Mouse (Mus musculus) ES-E14 (cell line): Measurements from ENCODE around the gene Cnpy3. TPM values are rescaled to one million over a fixed set of nuclear protein-coding genes. Genes with fewer than 3 reads are reported as not detected.

Experiments
- DNase-seq: peaks from one replicate; pipeline ENCODE4 v3.0.0-alpha.2; 2013; ENCODE audit warnings: low read depth, low spot score
- H3K27ac ChIP-seq: 2 replicates; pipeline ENCODE4 v1.5.1; 2012; ENCODE audit warnings: low read depth, mild to moderate bottlenecking, low read length, moderate library complexity, mixed read lengths; ENCODE audit not compliant: poor library complexity, insufficient read depth, severe bottlenecking
- H3K36me3 ChIP-seq: 2 replicates; pipeline ENCODE4 v1.6.1; 2012; ENCODE audit warnings: mild to moderate bottlenecking, low read length, moderate library complexity, mixed read lengths; ENCODE audit not compliant: control insufficient read depth, poor library complexity, insufficient read depth, severe bottlenecking
- H3K4me1 ChIP-seq, 2 experiments: fragments of 150-350 bp in 1 of 2; sonication (generic) in 1 of 2; 2 replicates each; pipeline ENCODE4 v1.6.1; 2012; ENCODE audit warnings: low read length in 2 of 2, mild to moderate bottlenecking in 1 of 2, mixed read lengths in 1 of 2; ENCODE audit not compliant: control insufficient read depth in 2 of 2, insufficient read depth in 2 of 2, poor library complexity in 1 of 2
- H3K4me3 ChIP-seq, 2 experiments: fragments of 150-350 bp in 1 of 2; sonication (generic) in 1 of 2; 2 replicates each; pipeline ENCODE4 v1.5.1; 2012; ENCODE audit warnings: low read length in 2 of 2, low read depth in 1 of 2, mild to moderate bottlenecking in 1 of 2, mixed read lengths in 1 of 2; ENCODE audit not compliant: insufficient read depth in 1 of 2, poor library complexity in 1 of 2, severe bottlenecking in 1 of 2
- H3K9ac ChIP-seq: 2 replicates; pipeline ENCODE4 v1.6.1; 2012; ENCODE audit warnings: low read depth, mild to moderate bottlenecking, low read length, mixed read lengths; ENCODE audit not compliant: poor library complexity, insufficient read depth, severe bottlenecking
- H3K9me3 ChIP-seq: fragments of 150-350 bp; sonication (generic); 2 replicates; pipeline ENCODE4 v1.6.1; 2012; ENCODE audit warnings: low read depth, mild to moderate bottlenecking, low read length; ENCODE audit not compliant: control insufficient read depth, insufficient read depth
- CHD2 ChIP-seq: IDR thresholded peaks from 2 replicates; pipeline ENCODE4 v1.6.1; 2014; ENCODE audit warnings: mild to moderate bottlenecking, low read depth, low read length, inconsistent platforms
- HCFC1 ChIP-seq: IDR thresholded peaks from 2 replicates; pipeline ENCODE4 v1.6.1; 2012; ENCODE audit warnings: low read length, inconsistent platforms, borderline replicate concordance; ENCODE audit not compliant: insufficient read depth
- MAFK ChIP-seq: IDR thresholded peaks from 2 replicates; pipeline ENCODE4 v1.6.1; 2014; ENCODE audit warnings: mild to moderate bottlenecking, low read depth, low read length, inconsistent platforms; ENCODE audit not compliant: insufficient read depth
- ZC3H11A ChIP-seq: IDR thresholded peaks from 2 replicates; pipeline ENCODE4 v1.6.1; 2012; ENCODE audit warnings: low read depth, mild to moderate bottlenecking, inconsistent platforms, low read length, borderline replicate concordance
- ZNF384 ChIP-seq: IDR thresholded peaks from 2 replicates; pipeline ENCODE4 v1.6.1; 2012; ENCODE audit warnings: low read depth, low read length, inconsistent platforms
- in situ Hi-C, 2 experiments: fragments of 600-800 bp; cut with MboI; formaldehyde crosslinking; loops; one replicate each; pipeline ENCODE4 v1.15.1; 2025; ENCODE audit warnings: low sequenced_read_pairs in 2 of 2, inconsistent platforms in 1 of 2; ENCODE audit not compliant: unreplicated experiment in 2 of 2
- total RNA-seq: library from RNA; depleted of rRNA; stranded (reverse); fragments of 300-350 nt; gene quantifications from 2 replicates; pipeline ENCODE4 v1.2.3, GENCODE M21; 2012

The Cnpy3 gene
- total RNA-seq, 1 experiment: 69.7 TPM

DNA sequence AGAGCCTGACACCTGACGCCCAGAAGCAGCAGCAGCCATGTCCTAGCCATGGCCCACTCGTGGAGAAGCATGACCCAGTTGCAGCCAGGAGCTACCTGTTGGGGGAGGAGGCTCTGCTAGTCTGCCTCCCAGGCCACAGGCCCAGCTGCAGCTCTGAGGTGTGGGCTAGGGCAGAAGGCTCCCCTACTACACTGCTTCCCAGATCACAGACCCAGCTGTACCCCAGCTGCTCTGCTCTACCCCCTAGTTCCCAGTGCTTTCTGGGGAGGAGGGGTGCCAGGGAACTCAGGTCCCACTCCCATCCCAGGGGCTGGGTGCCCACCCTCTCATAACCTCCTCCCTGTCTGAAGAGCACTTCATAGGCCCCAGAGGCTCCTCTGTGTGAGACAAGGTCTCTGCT is 11.5 kb upstream of the Cnpy3 start, which contains the start of gene Ptcra:
Ptcra (minus strand) TSS at position 169 of the 400 bp plus-strand sequence.
- Histone ChIP-seq H3K4me3 (no peak within 1 kb of the TSS), H3K4me1 (peaks cover 0 to 11% of the 10 kb centered on the region in 2 experiments; a peak in 1 of 4 replicates), H3K27ac (no peak within 1 kb of the TSS), H3K9me3 (no peaks in the 10 kb centered on the region), H3K9ac (no peak within 1 kb of the TSS), H3K36me3 (no peaks in the 10 kb centered on the region)
- TF ChIP-seq MAFK (no peak), HCFC1 (no peak), ZC3H11A (no peak), CHD2 (no peak), ZNF384 (no peak)
- in situ Hi-C loops: no loop called here
- no peak for DNase-seq

DNA sequence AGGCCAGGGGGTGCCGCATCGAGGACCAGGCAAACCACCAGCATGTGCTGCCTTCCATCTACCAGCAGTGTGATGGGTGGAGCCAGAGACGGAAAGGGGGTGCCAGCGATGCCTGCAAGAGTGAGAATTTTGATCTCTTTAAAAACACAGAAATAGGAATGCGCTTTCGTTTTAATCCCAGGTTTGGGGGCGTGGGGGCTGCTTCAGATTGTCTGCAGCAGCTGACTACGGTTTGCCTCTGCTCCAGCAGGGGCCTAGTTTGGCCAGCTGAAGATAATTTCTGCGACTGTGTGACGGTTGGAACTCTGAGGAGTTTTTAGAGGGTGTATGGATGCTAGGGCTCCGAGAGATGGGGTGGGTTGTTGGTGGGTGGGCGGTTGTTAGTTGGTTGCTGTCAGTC is 6.7 kb upstream of the Cnpy3 start:
- in situ Hi-C loops: no loop called here
- no peak overlapping the region for H3K27ac ChIP-seq
- no peak overlapping the region for H3K9ac ChIP-seq
- H3K4me1 ChIP-seq: peaks cover 0 to 1% of the 10 kb centered on the region in 2 experiments; a peak in 1 of 4 replicates
- TF ChIP-seq CHD2 (no peak), ZNF384 (no peak), MAFK (no peak), HCFC1 (no peak), ZC3H11A (no peak)
- H3K9me3 ChIP-seq: no peaks in the 10 kb centered on the region
- no peaks in the 10 kb centered on the region for H3K36me3 ChIP-seq
- no peak overlapping the region for H3K4me3 ChIP-seq
- no peak for DNase-seq

DNA sequence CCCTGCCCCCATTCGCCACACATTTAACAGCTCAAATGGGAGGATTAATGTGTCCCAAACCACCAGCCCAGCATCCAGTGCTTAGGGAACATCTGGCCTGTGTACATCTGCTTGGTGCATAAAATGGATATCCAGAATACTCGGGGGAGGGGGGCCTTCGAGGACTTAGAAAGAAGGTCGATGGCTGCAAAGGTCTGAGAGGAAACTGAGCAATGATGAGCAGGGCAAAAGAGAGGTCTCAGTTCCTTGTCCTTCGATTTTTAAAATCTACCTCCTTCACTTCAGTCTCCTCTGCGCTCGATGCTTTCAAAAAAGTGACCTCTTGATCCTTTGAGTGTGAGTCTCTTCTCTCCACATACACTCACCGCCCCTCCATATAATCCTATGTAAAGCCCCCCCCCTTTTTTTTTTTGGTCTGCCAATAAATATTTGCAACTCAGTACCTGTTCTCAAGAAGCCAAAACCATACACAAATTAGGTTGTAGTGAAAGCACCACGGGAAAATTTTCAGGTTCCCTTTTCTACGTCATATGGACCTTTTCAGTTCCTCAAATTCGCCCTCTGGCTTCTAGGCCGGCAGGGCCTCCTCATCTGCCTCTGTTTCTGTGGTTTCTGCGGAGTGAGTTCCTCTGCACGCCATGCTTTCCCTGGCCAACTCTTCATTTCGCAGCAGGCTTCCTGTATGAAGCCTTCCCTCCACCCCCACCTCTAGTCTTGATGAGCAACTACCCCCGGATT is 789 bp downstream of the Cnpy3 start:
- in situ Hi-C loops: no loop called here
- Histone ChIP-seq H3K4me3 (peak overlapping the region; percentile 76 to 91), H3K9ac (peak overlapping the region; percentile 87), H3K27ac (peak overlapping the region; percentile 88; the same call in 1 of the 2 replicates), H3K9me3 (no peaks in the 10 kb centered on the region), H3K36me3 (peaks cover 3% of the 10 kb centered on the region; the same call in 1 of the 2 replicates), H3K4me1 (peaks cover 0 to 3% of the 10 kb centered on the region in 2 experiments; a peak in 1 of 4 replicates)
- DNase-seq: no peak
- no peak for TF ChIP-seq ZC3H11A
- TF ChIP-seq HCFC1: no peak
- TF ChIP-seq CHD2: no peak
- no peak for TF ChIP-seq MAFK
- TF ChIP-seq ZNF384: no peak

DNA sequence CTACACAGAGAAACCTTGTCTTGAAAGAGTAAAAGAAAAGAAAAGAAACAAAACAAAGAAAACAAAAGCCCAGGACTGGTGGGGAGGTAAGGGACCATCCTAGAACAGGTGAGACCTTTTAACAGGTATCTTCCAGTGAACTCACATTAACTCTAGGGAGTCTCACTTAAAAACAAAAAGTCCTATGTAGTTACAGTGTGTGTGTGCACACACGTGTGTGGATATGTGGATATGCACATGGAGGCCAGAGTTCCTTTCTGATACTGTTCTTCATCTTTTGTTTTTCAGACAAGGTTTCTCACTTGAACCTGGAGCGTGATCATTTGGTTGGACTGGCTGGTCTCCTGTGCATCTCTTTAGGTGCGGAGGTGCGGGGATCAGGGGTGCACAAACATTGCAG is 1.4 kb downstream of the Cnpy3 start:
- Histone ChIP-seq H3K36me3 (peaks cover 3% of the 10 kb centered on the region; the same call in 1 of the 2 replicates), H3K9ac (peak overlapping the region; percentile 87; the same call in 1 of the 2 replicates), H3K9me3 (no peaks in the 10 kb centered on the region), H3K4me3 (peak overlapping the region; percentile 76 to 91; a peak in 3 of 4 replicates), H3K27ac (no peak overlapping the region), H3K4me1 (peaks cover 0 to 3% of the 10 kb centered on the region in 2 experiments; a peak in 1 of 4 replicates)
- TF ChIP-seq ZC3H11A (no peak), CHD2 (no peak), MAFK (no peak), HCFC1 (no peak), ZNF384 (no peak)
- no peak for DNase-seq
- in situ Hi-C loops: no loop called here
